Mouse (Mus musculus): ENCODE data around the gene Egln3. TPM values are rescaled to one million over a fixed set of nuclear protein-coding genes. Genes with fewer than 3 reads are reported as not detected.
A peak's percentile ranks its signal among the peaks of the same experiment; 100 is the strongest.

Gene Egln3
- total RNA-seq (2022): 1 to 10 TPM; 3.6 to 8.9 (median 5.1) TPM

DNA sequence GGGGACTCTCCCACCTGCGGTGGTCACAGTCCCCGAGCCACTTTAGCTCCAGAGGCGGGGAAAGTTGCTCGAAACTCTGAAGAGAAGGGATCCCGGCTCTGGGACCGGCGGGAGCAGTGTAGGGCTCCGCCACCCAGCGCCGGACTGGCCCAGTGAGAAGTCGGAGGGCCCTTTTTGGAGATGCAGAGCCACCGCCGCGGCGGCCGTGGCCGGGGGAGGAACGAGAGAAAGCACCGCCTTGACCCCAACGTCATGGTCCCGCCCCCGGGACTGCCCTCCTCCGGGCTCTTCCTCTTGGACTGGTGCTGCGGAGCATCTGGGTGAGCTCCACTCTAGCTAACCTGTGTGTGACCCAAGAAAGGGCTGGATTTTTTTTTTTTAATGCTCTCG is at the start of gene Egln3:
Gene Egln3 (minus strand): TSS at position 205 of the 390 bp plus-strand sequence.
- DNase-seq: peak; percentile 75

DNA sequence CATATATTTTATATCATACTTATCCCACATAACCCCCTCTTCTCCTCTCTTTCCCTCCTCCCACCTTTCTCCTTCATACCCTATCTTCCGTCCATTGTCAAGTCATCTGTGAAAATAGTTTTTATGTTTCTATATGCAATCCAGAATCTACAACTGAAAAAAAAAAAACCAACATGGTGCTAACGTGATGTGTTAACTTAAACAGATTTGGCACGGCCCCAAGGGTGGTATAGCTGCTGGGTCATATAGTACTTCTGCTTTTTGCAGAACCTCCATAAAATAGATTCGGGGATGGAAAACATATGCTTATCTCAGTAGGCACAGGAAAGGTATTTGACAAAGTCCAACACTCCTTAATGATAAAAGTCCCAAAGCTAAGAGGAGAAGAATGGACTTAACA is 49.8 kb upstream of the Egln3 start:
- DNase-seq: no peak

DNA sequence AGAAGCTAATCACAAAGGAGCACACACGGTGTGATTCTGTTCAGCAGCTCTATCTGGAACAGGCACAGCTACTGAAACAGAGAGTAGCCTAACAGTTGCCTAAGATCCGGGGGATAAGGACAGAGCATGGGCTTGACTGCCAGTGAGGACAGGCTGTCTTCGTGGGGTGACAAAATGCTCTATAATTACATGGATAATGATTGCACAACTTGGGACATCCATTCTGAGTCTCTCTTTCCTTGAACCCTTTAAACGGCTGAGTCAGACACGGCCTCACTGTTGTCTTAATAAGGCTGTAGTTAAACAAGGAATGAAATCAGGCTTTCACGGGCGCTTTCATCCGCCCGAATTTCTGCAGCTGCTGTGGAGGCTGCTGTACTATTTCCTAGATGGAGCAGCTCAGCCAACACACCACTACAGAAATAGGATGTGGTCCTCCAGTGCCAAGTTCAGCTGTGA is 48.3 kb upstream of the Egln3 start:
- peak; percentile 44 for DNase-seq

DNA sequence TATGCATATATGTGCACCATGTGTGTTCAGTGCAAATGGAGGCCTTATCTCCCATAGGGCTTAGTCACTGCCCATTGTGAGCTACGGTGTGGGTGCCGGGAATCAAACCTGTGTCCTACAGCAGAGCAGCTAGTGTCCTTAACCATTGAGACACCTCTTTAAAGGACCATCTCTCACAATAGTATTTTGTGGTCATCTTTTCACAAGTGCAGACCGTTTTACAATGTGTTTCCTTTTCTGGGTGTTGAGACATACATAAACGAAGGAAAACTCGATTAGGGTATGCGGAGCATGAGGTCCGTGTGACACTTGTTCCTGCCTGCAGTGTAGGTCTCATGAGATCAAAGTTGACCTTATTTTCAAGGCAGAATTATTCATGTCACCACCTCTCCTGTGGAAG is 44.2 kb upstream of the Egln3 start:
- no peak for DNase-seq

DNA sequence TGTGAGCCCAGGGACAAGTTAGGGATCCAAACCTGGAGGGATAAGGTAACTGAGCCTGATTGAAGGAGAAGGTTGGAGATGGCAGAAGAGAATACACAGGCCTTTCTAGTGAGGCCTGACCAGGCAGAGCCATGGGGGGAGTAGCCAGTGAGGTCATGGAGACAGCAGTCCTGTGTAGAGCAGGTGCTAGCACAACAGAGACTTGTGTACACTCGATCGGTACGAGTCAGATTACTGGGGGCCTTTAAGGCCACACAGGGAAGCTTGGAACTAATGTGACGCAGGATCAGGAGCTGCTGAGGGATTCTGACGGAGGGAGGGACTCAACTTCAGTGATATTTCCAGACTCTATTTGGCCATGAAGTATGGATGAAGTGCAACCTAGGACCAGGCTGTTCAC is 39.5 kb upstream of the Egln3 start:
- DNase-seq: no peak

DNA sequence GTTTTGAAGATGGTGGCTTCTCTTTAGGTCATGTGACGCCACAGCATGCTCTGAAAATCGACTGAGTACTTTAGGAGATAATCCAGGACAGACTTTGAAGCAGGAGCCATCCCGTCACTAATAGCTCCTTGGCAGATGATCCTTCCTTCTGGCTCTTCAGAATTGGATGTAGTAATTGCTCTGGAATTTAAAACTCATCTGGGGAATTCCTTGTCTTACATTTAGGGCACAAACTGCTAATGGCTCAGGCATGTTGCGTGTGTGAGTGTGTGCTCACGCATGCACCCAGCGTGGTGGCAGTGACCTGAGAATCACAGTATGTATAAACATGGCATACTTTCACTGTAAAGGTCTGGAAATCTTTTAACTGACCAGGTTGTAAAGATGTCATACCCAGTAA is 38.3 kb upstream of the Egln3 start:
- no peak for DNase-seq

DNA sequence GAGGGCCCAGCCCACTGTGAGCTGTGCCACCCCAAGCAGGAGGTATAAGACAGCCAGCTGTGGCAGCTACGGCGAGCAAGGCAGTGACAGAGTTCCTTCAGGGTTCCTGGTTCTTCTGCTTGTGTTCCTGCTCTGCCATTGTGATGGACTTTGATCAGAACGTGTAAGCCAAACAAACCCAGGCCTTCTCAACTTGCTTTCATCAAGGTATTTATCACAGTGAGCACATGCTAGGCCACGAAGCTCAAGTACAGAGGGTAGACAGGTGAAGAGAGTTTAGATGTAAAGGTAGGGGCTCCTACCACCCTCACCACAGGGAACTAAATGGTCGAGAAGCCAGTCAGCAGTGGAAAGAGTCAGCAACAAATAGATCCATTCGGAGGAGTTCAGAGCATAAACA is 30.1 kb upstream of the Egln3 start:
- DNase-seq: no peak

DNA sequence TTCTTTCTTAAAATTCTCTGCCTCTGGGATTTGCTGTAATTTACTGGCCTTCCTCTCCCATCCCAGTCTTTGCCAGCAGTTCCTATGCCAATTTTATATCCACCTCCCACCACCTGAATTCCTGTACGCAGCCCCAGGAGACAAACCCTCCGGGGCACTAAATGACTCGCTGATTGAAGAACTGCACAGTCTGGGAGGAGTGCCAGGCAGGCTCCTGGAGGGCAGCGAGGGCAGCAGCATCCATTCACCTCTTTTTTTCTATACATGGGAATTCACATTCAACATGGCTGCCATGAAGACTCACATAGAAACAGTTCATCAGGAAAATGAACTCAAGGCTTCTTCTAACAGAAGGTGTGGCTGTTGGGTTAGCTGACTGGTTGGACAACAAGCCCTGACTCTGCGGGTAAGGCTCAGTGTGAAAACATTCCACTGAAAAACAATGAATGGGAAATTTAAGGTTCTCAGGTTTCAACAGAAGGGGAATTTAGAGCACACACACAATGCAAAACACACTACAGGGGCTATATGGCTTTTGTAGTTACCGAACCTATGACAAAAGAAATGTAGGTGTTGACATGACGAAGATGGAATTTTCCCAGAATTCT is 29.4 kb upstream of the Egln3 start:
- no peak for DNase-seq

DNA sequence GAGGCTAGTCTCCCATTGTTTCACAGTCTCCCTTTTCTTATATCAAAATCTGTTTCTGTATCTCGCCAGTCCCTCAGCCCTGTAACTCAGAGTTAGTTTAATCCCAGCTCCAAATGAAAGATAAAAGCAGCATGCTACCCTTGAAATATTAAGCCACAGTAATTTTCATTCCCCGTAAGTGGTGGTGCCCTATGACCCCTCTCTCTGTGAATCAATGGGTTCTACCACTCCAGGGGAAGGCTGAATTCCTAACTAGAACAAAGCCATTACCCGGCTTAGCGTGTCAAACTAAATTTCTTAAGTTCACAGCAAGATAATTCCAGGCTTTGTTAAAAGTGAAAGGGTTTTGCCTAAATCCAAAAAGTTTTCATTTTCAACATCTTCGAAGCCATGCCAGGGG is 28.8 kb upstream of the Egln3 start:
- DNase-seq: no peak

DNA sequence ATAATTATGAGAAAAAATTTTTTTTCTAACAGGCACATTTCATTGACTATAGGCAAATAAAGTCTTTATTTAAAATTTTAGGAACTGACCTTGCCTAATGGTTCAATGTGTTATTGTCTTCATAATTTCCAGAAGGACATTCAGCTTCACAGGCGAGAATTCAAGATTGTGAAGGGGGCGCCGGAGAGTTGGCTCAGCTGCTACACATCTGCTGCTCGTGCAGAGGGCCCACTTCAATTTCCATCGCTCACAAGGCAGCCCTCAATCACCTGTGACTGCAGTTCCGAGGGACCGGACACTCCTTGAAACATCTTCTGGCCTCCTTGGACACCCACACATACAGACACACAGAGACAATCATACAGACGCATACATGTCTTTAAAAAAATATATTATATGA is 23.9 kb upstream of the Egln3 start:
- DNase-seq: no peak

DNA sequence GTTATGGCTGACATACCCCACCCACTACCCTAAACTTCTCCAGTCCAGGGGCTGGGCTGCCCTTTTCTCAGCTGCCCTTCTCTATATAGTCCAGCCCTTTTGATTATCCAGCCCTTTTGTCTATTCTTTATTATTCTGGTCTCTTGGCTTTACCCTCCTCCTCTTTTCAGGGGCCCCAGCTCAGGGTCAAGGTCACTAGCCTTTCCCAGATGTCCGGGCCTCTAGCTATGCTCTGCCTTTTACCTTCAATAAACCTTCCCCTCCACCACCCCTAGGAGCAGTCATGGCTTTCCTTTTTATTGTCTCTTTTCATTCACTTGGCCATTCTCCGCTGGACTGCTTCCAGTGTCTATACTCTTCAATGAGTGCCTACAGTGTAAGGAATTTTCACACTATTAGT is 22.7 kb upstream of the Egln3 start:
- no peak for DNase-seq

DNA sequence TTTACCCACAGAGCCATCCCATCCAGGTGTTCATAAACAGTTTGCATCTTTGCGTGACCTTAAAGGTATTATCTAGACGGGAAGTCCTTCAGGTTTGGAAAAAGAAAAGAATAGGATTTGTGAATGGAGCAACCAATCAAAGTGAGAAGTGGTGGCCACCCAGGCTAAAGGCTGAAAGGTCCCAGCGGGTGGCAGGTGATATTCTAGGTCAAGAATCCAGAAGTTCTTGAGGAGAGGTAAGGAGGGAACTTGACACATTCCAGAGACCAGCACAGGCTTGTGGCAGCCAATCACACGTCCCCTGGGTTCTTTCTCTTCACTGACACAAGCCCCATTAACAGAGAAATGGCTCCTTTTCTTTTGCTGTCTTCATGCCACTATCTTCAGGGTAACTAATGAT is 21.9 kb upstream of the Egln3 start:
- no peak for DNase-seq

DNA sequence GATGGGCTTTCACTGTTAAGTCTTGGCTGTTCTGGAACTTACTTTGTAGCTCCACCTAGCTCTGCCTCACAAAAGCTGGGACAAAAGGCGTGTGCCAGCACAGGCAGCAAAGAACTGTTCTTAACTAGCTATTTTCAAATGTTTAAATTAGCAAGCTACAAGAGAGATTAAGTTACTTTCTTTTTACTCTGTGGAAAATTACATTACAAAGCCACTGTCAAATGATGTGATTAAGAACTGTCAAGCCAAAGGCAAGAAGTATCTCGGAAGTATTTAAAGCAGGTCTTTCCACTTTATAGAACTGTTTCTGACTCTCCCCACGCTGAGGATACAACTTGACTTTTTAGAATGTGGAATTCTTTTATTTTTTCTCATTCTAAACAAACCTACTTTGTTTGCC is 21.4 kb upstream of the Egln3 start:
- no peak for DNase-seq

DNA sequence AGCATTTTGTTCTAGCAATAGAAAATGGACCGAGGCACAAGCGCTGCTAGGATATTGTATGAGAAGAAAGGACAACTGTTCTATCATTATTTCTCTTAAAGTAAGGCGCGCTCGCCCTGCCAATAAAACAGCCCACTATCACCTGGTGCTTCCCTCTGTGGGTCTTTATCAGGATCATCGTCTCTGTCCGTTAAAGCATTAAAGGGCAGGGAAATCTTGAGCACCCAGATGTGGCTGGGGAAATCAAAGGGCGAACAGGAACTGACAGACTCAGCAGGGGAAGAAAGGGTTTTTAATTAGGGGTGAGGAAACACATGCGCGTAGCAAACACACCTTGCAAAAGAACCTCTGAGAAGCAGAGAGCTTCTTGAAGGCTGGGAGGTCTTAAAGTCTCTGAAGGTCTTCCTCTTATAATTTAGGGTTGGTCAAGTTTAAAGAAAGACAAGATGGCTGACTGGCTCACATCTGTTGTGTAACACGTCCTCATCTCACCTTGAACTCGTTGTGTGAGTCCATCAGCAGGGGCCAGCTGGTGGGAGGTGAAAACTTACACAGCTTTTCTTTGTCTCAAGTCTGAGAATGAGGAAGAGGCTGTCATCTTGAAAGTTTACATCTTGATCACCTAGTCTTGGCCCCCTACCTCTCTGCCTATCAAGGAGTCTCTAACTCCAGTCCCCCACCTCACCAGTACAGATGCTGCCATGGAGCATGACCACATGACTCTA is 18.5 kb upstream of the Egln3 start:
- no peak for DNase-seq

DNA sequence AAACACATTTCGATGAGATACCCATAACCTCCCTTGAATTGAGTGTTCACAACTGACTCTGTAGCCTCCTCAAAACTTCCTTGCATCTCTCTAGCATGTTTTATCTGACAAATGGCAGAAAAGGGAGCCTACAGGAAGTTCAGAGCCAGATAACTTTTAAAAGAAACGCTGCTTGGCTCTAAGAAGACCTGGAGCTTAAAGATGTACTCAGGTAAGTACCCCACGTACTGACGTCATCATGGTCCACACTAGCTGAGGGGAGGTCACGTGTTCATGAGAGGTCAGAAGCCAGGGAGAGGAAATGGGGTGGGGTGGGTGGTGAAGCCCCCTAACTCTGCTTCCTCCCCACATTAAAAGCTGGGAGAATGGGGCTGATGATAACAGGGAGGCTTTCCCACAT is 13.0 kb upstream of the Egln3 start:
- DNase-seq: no peak

DNA sequence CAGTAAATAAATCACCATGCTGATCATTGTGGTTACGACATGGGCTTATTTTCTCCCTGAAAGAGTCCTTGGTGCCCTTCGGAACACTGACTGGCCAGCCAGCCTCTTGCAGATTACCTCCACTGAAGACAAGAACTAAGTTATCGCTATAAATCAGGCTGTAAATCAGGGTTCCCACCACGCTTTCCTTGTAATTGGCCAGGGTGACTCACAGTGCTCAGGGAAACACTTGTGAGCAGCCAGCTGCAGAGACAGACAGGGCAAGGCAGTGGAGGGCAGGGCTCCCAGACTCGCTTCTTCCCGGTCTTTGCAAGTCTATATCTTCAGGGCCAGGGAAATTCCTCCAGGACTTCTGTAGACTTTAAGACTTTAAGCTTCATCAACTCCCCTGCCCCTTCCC is 10.8 kb upstream of the Egln3 start:
- DNase-seq: peak; percentile 42

DNA sequence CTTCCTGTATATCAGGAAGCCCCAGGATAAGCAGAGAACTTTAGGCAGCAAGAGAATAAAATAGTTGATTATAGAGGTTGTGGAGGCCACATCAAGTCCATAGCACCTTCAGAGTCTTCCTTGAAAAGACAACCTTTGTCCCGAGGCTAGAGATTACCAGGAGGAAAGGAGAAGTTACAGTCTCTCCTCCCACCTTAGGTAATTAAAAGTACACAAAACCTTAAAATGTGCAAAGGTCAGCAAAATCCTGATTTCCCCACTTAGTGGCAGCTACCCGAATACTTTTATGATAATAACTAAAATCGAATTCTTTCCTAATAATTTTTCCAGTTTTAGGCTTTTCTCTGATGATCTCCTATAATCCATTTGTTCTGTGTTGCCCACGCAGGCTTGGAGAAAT is 10.2 kb upstream of the Egln3 start:
- no peak for DNase-seq

DNA sequence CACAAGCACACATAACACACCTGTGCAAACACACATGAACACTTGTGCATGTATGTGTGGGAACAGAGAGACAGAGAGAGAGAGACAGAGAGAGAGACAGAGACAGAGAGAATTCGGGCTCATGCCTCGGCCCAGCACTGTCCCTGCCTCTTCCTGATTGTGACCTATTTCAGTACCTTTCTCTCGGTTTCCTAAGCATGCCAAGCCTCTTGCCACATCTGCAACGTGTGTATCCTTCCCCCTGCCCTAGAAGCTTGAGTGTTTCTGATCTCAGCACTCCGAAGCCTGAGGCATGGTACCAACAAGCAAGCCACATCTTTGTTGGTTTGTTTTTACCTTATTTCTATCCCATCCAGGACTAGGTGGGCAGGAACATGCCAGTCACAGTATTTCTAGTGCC is 9.6 kb upstream of the Egln3 start:
- no peak for DNase-seq

DNA sequence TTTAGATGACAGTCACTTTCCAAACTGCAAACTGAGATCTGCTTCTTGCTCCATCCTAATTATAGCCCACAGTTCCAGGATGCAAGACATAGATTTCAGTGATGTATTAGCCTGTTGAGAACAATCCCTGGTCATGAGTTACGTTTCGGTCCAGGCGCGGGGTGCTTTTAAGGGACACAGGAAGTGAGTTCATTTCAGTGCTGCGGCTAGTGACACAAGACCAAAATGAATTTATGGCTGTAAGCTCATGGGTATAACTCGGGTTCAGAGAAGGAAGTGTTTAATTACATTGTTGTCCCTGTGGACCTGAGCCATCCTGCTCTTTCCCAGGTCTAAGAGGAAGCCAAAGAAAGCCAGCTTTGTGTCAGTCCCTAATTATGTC is 5.5 kb upstream of the Egln3 start:
- no peak for DNase-seq

DNA sequence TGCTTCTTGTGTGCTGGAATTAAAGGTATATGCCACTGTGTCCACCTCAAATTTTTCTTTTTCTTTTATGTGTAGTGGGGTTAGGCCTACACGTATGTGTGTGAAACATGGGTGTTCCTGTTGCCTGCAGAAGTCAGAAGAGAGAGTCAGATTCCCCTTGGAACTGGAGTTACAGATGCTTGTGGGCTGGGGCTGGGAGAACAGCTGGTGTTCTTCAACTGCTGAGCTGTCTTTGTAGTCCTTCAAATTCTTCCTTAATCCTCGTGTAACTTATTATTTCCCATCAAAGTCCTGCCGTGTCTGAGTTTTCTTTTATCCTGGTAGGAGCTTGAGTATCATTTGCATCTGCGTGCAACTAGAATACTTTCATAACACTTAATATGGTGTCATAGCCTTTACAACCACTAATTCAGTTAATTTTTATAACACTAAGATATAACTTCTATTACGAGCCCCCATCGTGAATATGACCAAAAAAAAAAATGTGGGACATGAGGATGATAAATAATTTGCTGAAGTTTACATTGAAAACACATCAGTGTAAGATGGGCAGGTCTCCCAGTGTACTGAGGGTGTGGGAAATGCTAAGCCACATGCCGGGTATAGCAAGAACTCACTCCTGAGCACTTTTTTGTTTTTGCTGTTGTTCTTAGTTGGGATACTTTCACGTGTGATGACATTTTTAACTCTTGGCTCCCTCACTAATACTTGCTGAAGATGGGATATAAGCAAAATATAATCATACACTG is 4.9 kb upstream of the Egln3 start:
- no peak for DNase-seq

DNA sequence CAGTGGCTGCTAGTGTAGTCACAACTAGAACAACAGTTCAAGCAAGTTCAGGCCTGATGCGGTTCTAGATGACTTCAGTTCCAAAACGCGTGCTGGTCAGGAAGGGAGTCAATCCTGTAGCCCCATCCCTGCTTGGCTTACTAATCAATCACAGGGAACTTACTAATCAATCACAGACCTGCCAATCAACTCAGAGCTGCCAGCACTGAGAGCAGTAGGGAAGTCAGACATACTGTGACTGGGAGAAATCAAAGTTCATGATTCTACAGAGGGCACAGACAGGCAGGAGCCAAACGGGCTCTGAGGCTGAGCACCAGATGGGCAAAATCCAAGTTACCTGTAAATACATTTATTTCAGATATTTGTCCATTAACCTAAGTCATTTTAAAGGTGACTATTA is 2.1 kb upstream of the Egln3 start:
- DNase-seq: no peak

DNA sequence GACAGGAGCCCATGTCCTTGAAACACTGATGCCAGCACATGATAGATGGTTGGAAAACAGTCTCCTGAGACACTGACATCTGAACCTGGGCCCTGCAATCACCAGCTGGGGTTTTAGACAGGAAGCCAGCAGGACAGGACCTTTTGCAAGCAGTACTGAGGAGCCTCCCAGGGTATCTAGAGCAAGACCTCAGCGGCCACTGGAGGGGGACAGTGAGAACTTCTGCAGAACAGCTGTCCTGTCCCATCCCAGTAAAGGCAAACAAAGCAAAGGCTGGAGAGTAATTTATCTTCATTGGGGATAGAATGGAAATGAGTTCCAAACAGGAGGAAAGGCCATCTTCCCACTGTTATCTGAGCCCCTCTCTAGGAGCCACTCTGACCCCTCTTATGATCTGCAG is 1.5 kb upstream of the Egln3 start:
- DNase-seq: peak; percentile 24

DNA sequence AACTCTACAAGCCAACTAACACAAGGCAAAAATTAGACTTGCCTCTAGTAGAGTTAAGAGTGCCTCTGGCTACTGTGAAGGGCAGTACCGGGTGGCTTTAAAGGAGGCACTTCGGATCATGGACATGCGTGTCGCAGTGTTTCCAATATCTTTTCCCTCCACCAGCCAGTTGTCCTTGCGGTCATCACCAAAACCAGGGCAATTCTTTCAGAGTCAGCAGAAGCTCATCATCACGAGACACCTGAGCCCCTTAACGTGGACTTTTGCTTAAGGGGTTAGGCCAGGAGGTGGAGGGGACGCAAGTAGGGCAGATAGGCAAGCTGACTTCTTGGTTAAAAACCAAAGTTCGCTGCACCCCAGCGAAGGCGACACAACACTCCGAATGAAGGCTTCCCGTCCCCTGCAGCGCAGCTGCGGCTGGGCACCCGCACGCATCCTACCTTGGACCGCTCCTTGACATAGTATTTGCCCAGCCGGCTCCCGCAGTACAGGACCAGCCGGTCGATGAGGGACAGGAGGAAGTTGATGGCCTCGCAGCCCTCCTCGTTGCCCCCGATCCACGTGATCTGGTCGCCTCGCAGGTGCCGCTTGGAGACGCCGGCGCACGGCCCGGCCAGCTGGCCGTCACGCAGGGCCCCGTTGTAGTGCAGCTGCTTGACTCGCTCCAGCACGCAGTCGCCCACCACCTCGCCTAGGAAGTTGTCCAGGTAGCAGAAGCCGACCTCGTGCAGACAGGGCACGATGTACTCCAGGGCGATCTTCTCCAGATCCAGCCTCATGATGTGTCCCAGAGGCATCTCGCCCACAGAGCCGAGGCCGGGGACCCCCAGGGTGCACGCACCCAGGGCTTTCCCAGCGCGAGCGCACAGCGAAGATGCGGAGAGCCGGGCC is 650 bp downstream of the Egln3 start:
- no peak for DNase-seq

All from adrenal gland, adult 8-10 months (tissue).